Mouse (Mus musculus) splenic B cell, adult 2 months (primary cell): ENCODE results near the gene Ppp1r3a.

Experiments used
- DNase-seq: peaks from one replicate; pipeline ENCODE4 v3.0.0-alpha.2; 2011; ENCODE audit warnings: low read depth, low spot score
- H3K27me3 ChIP-seq: 2 replicates; pipeline ENCODE4 v1.6.1; 2012; ENCODE audit warnings: mild to moderate bottlenecking, low read length, moderate library complexity, mixed read lengths; ENCODE audit not compliant: control insufficient read depth, poor library complexity, insufficient read depth, severe bottlenecking
- H3K36me3 ChIP-seq: 2 replicates; pipeline ENCODE4 v1.6.1; 2012; ENCODE audit warnings: mild to moderate bottlenecking, low read length, moderate library complexity, mixed read lengths; ENCODE audit not compliant: control insufficient read depth, poor library complexity, insufficient read depth, severe bottlenecking

Ppp1r3a gene

GRCm38 (mm10) chr6:14754901-14755591, at the start of gene Ppp1r3a:
TSS of gene Ppp1r3a (minus strand) at chr6:14755274.
- Histone ChIP-seq H3K27me3 (no peaks in the 10 kb centered on the region), H3K36me3 (no peaks in the 10 kb centered on the region)
- no peak for DNase-seq

- DNase-seq: no peak
- Histone ChIP-seq H3K36me3 (no peaks in the 10 kb centered on the region), H3K27me3 (no peaks in the 10 kb centered on the region)
These were observed 32.3 kb upstream of the Ppp1r3a start for GRCm38 (mm10) chr6:14787157-14787938.

- no peak for DNase-seq
- no peaks in the 10 kb centered on the region for H3K27me3 ChIP-seq
- H3K36me3 ChIP-seq: no peaks in the 10 kb centered on the region
These were observed 22.8 kb upstream of the Ppp1r3a start for GRCm38 (mm10) chr6:14777920-14778319.

GRCm38 (mm10) chr6:14771717-14772116, 16.6 kb upstream of the Ppp1r3a start:
- no peak for DNase-seq
- Histone ChIP-seq H3K36me3 (no peaks in the 10 kb centered on the region), H3K27me3 (no peaks in the 10 kb centered on the region)

- H3K27me3 ChIP-seq: no peaks in the 10 kb centered on the region
- no peak for DNase-seq
- no peaks in the 10 kb centered on the region for H3K36me3 ChIP-seq
These were observed 2.4 kb upstream of the Ppp1r3a start for GRCm38 (mm10) chr6:14757486-14757885.

- no peaks in the 10 kb centered on the region for H3K36me3 ChIP-seq
- no peak for DNase-seq
- no peaks in the 10 kb centered on the region for H3K27me3 ChIP-seq
These were observed 1.6 kb downstream of the Ppp1r3a start for GRCm38 (mm10) chr6:14753512-14753911.

- no peaks in the 10 kb centered on the region for H3K27me3 ChIP-seq
- DNase-seq: no peak
- no peaks in the 10 kb centered on the region for H3K36me3 ChIP-seq
These were observed 2.9 kb downstream of the Ppp1r3a start for GRCm38 (mm10) chr6:14752211-14752610.

- Histone ChIP-seq H3K36me3 (no peaks in the 10 kb centered on the region), H3K27me3 (no peaks in the 10 kb centered on the region)
- DNase-seq: no peak
These were observed 8.1 kb downstream of the Ppp1r3a start for GRCm38 (mm10) chr6:14747000-14747399.

- Histone ChIP-seq H3K36me3 (no peaks in the 10 kb centered on the region), H3K27me3 (no peaks in the 10 kb centered on the region)
- no peak for DNase-seq
These were observed 19.1 kb downstream of the Ppp1r3a start for GRCm38 (mm10) chr6:14736017-14736416.

GRCm38 (mm10) chr6:14731011-14731410, 24.1 kb downstream of the Ppp1r3a start:
- no peak for DNase-seq

GRCm38 (mm10) chr6:14720772-14721414, 34.2 kb downstream of the Ppp1r3a start:
- DNase-seq: no peak
- Histone ChIP-seq H3K36me3 (no peaks in the 10 kb centered on the region), H3K27me3 (no peaks in the 10 kb centered on the region)

More at GRCm38 (mm10) chr6:14731011-14731410, 24.1 kb downstream of the Ppp1r3a start:
- H3K36me3 ChIP-seq: no peaks in the 10 kb centered on the region
- no peaks in the 10 kb centered on the region for H3K27me3 ChIP-seq

- no peaks in the 10 kb centered on the region for H3K36me3 ChIP-seq
- H3K27me3 ChIP-seq: no peaks in the 10 kb centered on the region
- DNase-seq: no peak
These were observed 34.8 kb downstream of the Ppp1r3a start for GRCm38 (mm10) chr6:14720110-14720771.

GRCm38 (mm10) chr6:14715129-14715989, 39.7 kb downstream of the Ppp1r3a start:
- Histone ChIP-seq H3K36me3 (no peaks in the 10 kb centered on the region), H3K27me3 (no peaks in the 10 kb centered on the region)
- no peak for DNase-seq

GRCm38 (mm10) chr6:14712146-14712545, 42.9 kb downstream of the Ppp1r3a start:
- H3K36me3 ChIP-seq: no peaks in the 10 kb centered on the region
- DNase-seq: no peak
- no peaks in the 10 kb centered on the region for H3K27me3 ChIP-seq
